Mouse (Mus musculus) layer of hippocampus, postnatal 10 days (tissue): ENCODE measurements around the gene Dner. TPM values are rescaled to one million over a fixed set of nuclear protein-coding genes. Genes with fewer than 3 reads are reported as not detected.

Experiments used
- DNase-seq, 2 experiments: peaks; one replicate each; pipeline ENCODE4 v3.0.0; 2021; ENCODE audit warnings: low spot score in 2 of 2
- long read RNA-seq: library from polyadenylated mRNA; stranded (forward); transcript quantifications from one replicate; pipeline ENCODE4 v2.0.0, GENCODE M21; 2023
- total RNA-seq, 2 experiments: library from RNA; stranded (reverse); gene quantifications; 2 replicates each; pipeline ENCODE4 v1.2.3; 2021

The Dner gene
- total RNA-seq: 100 to 1,000 TPM; 228 to 234 TPM
- long read RNA-seq, transcript Dner-201 (13 exons, 3,632 nt): major isoform, 128 of 177 reads
- long read RNA-seq, partial matches to known transcripts: 34 of 177 reads
- long read RNA-seq, other reads (novel, unspliced or antisense): 15 of 177 reads

DNA sequence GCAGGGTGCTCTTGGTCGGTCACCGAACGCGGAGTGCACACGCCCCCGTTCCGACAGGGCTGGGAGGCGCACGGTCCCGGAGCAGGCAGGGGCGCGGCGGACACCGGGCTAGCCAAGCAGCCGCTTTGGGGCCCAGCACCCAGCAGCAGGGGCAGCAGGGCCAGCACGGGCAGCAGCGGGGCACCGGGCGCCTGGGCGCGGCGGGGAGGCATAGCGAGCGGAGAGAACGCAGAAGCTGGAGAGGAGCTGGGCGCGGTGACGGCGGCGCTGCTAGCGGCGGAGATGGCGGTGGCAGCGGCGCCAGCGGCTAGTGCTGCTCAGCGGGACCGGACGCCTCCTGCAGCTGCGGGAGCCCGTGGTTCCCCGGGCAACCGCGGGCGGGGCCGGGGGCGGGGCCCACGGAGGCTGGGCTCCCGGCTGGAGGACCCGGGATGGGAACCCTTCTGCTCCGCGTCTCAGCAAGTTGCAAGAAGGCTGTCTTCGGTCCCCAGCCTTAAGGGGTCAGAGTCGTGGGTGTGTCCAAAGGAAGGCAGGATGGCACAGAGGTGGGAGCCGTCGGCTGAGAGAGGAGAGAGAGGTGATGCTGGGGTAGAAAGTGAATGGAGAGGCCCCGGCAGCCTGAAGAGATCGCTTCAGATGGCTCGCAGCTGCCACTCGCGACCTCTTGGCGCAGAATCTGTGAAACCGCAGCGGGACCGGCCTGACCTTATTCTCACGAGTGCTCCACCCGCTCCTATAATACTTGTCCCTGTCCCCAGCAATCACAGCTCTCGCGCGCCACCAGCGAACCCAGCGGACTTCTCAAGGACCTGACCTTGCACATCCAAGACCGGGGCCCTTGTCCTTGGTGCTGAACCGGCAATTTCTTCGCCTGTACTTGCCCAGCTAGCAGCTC is at the start of gene Dner:
Dner (minus strand) TSS at position 705 of the 895 bp plus-strand sequence.
- peak; percentile 73 to 80 for DNase-seq

- no peak for DNase-seq
Observed at GRCm38 (mm10) chr1:84742156-84742555, 46.1 kb upstream of the Dner start.

GRCm38 (mm10) chr1:84740080-84740479 is 44.1 kb upstream of the Dner start:
- DNase-seq: no peak

DNA sequence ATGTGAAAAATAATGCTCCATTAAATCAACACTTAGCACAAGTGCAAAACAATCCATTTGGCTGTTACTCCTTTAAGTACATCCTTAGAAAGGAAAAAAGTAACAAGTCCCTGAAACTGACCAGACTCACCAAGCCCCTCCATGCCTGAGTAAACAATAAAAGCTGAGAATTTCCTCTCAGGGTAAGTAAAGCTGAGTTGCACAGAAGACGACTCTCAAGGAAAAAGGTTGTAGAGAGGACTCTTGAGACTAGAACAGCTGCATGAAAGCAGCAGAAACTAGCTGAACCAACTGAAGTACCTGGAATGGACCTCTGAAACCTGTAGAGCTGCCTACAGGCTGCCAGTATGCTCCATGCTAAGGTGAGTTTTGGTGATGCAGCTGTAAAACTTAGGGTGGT is 41.1 kb upstream of the Dner start:
- no peak for DNase-seq

DNA sequence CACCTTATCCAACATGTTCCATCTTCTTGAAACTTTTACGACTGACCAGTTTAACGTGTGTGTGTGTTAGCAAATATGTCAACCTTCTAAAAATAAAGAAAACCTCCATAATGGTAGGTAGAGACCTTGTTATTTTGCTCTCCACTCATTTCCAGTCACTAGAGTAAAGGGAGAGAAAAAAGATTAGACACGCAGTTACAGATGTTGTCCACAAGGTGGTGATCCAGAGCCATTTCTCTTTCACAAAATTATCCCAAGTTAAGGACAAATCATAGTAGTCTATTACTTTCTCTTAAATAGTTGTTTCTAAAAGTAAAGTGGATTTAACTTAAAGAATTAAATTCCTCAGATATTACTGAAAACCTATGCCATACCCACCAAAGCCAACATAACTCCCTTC is 37.8 kb upstream of the Dner start:
- DNase-seq: no peak

DNA sequence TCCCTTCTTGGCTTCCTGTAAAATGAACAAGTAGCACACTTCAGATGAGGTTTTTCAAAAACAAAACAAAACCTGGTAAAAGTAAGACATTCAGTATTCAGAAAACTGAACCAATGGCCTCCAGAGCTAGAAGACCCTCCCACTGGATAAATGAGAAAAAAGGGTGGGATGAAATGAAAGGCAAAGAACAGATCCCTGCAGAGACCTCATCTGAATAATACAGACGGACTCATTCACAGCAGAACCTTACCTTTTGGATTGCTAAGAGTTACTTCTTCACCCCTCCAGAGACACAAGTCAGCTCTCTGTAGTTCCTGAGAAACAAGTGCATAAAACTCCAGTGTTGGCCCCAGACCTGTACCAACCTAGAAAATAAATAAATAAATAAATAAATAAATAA is 35.7 kb upstream of the Dner start:
- DNase-seq: no peak

DNA sequence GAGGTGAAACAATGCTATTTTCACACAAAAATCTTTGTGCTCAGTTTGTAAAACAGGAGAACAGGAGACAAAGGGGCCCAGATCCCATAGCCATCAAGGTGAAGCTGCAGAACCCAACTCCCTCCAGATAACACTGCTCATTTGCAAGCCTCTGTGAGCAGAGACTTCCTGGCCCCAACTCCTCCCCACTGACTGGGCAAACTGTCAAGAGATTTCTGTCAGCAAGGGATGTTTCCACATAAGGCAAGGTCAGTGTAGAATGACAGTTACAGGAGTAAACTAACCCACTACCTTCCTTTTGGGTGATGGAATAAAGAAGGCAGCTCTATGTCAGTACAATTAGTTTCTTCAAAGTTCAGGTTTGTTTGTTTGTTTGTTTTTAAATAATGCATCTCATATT is 26.8 kb upstream of the Dner start:
- DNase-seq: no peak

GRCm38 (mm10) chr1:84722371-84722770 is 26.4 kb upstream of the Dner start:
- no peak for DNase-seq

GRCm38 (mm10) chr1:84721942-84722341 is 25.9 kb upstream of the Dner start:
- DNase-seq: no peak

GRCm38 (mm10) chr1:84709810-84710785 is 14.1 kb upstream of the Dner start:
- peak; percentile 70 to 79 for DNase-seq

DNA sequence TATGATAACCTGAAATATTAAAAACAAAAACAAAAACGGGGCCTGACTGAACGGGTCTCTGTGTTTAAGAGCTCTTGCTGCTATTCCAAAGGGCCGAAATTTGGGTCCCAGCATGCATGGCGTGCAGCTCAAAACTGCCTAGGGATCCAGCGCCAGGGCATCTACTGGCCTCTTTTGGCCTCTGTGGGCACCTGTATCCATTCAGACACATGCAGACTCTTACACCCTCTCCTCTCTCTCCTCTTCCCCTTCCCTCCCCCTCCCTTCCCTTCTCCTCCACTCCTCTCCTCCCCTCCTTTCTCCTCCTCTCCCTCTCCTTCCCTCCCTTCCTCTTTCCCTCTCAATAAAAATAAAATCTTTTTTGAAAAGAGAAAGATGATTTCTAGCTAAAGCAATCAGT is 13.4 kb upstream of the Dner start:
- DNase-seq: no peak

DNA sequence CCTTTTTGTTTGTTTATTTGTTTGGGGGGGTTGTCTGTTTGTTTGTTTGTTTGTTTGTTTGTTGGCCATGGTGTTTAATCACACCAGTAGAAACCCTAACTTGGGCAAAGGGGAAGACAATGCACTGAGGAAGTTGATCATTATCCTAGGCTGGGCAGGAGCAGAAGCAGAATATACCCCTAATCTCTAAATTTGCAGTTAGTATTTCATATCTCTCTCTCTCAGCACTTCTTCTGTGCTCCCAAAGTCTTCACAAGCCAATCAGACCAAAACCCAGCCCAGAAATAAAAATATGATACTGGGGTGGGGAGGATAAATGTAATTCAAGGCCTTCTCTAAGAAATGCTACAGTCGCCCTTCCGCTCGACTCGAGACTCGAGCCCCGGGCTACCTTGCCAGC is 4.2 kb upstream of the Dner start:
- DNase-seq: no peak

GRCm38 (mm10) chr1:84697136-84697535 is 1.1 kb upstream of the Dner start:
- peak; percentile 80 to 86 for DNase-seq

DNA sequence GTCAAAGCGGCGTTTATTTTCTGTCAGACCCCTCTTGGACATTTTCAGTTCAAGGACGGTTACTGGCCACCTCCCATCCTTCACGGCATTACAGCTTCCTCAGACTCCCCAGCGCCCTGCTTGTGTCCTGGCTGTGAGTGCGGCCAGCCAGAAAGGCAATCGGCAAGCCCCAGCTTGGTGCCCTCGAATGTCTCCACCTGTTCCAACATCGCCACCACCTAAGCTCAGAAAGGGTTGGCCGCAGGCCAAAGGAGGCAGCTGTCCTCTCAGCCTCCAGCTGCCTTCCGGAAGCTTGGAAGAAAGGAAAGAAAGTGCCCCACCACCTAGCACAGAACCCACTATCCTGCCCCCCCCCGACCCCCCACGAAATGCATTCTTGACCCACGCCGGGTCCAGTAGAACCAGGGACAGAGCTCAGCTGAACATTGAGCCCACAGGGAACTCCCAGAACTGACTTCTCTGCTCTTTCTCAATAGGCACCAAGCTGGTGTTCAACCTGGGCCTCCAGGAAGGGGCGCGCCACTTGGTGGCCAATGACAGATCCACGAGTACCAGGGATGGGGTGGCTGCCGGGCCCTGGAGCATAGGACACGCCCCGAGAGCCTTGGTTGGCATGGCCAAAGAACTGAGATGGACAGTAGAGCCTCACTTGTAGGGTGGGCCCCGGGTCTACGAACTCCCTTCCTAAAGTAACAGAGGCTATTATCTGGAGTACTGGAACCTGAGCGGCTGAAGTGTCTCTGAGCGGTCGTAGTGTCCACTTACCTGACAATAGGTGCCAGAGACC is 1.1 kb downstream of the Dner start:
- peak; percentile 49 to 69 for DNase-seq

GRCm38 (mm10) chr1:84677910-84678309 is 18.1 kb downstream of the Dner start:
- DNase-seq: no peak

DNA sequence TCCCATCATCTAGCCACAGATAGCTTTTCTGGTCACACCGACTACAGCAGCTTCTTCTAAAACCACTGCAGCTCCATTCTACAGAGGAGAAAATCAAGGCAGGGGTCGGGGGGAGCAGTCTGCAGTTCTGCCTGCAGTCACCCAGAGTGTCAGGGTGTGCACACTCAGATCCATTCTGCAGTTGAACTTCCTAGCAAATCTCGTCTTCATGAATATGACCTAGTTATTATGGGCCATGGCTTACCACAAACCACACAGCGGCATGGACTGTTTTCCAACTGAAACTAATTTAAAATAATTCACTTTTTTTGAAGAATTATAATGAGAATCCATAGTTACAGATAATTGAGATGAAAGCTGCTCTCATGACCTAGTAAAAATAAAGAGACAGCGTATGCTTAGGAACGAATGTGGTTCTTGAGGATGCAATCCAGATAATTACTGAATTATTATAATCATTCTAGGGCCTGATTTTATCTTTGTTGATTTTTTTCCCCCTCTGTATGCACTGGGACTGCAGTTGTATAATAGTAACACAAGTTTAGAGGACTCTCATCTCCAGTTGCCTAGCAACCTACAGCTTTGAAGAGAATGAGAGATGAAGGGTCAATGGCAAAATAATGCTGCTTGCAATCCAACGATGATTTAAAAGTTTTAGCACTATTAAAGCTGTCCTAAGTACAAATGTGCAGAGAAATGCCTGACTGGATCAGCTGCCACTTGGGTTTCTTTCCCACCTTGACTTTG is 27.7 kb downstream of the Dner start:
- no peak for DNase-seq

DNA sequence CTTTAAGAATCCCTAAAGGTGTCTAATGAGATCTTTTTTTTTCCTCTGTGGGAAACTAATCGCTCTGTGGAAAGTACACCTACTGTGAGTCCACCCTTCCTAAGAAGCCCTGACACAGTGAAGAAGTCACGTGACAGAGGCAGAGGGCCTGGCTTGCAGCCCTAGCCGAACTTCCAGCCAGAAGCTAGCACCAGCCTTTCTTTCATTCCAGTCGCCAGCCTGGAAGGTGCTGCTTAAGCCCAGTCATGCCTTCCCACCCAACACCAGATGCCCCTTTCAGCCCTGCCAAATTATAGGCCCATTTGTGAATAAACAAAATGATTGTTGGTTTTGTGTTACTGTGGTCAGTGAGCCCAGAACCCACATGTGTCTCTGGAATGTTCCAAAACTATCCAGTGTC is 28.4 kb downstream of the Dner start:
- peak; percentile 27 to 34 for DNase-seq

- DNase-seq: no peak
Observed at GRCm38 (mm10) chr1:84664377-84665118, 31.5 kb downstream of the Dner start.

GRCm38 (mm10) chr1:84646781-84647180 is 49.2 kb downstream of the Dner start:
- no peak for DNase-seq
